Mouse (Mus musculus) T-helper 2 cell (primary cell): Measurements from ENCODE around the gene Cck.

ENCODE experiments used
- in situ Hi-C: fragments of 300-600 bp; cut with MboI, MseI; formaldehyde crosslinking; loops from one replicate; pipeline ENCODE4 v1.15.1; 2025; ENCODE audit warnings: high pct_unique_total_duplicates

Gene Cck

GRCm38 (mm10) chr9:121460527-121460926 lies 35.0 kb downstream of the Cck start:
- in situ Hi-C loops, result no loop called here

DNA sequence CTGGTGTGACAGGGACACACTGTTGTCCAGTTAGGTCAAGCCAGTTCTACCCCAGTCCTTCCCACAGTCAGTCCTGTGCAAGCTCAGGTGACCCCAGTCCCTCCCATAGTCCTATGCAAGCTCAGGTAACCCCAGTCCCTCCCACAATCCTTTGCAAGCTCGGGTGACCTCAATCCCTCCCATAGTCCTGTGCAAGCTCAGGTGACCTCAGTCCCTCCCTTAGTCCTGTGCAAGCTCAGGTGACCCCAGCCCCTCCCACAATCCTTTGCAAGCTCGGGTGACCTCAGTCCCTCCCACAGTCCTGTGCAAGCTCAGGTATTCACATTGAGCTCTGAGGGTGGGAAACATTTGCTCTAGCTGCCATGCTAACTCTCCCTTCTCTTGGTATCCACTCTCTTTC lies 35.5 kb downstream of the Cck start:
- in situ Hi-C loops, result loop anchor here (10.0 kb wide), 1 partner anchor 215 kb away; no protein-coding TSS in a partner anchor

DNA sequence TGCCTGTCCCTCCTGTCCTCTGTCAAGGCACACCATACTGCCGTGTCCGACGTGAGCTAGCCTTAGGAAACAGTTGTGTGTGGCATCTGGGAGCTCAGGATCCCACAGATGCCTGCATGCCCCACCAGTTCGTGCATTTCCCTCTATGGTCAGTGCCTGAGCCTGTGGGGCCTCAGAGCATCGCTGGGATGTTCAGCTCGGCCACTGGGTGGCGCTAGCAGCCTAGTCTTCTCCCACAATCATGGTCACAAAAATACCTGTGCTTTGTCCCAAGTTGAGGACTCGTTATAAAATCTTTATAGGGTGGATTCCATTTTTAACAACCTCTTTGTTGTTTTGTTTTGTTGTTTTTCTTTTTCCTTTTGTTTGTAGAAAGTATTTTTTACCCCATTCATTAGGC lies 37.0 kb downstream of the Cck start:
- in situ Hi-C loops, result loop anchor here (10.0 kb wide), 1 partner anchor 214 kb away; no protein-coding TSS in a partner anchor

GRCm38 (mm10) chr9:121456739-121457515 lies 38.6 kb downstream of the Cck start:
- in situ Hi-C loops, result loop anchor here (10.0 kb wide), 1 partner anchor 212 kb away; no protein-coding TSS in a partner anchor

DNA sequence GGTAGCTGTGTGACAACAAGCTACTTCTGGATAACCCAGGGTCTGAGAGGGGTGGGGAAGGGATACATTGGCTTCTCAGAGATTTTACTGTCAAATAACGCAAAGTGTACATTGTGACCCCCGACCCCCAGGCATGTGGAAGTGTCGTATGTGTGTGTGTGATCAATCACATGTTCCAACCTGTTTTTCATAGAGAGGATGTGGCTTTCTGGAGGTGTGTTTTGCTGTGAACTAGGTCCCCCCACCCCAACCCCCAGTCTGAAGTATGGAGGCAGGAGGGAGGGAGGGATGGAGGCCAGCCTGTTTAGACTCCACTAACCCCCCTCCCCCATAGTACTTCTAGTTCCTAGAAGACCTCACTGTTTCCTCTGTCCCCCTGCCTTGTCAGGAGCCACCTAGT lies 40.6 kb downstream of the Cck start:
- in situ Hi-C loops, result loop anchor here (10.0 kb wide), 1 partner anchor 210 kb away; no protein-coding TSS in a partner anchor

- in situ Hi-C loops, result loop anchor here (10.0 kb wide), 1 partner anchor 208 kb away; no protein-coding TSS in a partner anchor
These were observed 43.1 kb downstream of the Cck start for GRCm38 (mm10) chr9:121452342-121452942.

DNA sequence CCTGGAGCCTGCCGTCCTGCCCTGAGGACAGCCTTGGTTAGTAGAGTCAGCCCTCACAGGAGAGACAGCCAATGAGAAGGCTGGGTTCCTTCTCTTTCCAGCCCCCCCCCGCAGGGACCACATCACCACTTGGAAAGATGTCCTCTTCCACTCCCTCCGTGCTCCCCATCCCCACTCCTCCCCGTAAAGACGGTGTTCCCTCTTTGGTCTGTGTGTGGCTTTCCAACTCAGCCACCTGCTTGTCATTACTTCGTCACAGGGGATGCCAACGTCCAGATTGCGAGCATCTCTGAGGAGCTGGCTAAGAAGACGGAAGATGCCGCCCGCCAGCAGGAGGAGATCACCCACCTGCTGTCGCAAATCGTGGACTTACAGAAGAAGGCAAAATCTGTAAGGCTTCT lies 49.1 kb downstream of the Cck start:
- in situ Hi-C loops, result no loop called here

- in situ Hi-C loops, result no loop called here
These were observed 50.1 kb downstream of the Cck start for GRCm38 (mm10) chr9:121445364-121445763.

DNA sequence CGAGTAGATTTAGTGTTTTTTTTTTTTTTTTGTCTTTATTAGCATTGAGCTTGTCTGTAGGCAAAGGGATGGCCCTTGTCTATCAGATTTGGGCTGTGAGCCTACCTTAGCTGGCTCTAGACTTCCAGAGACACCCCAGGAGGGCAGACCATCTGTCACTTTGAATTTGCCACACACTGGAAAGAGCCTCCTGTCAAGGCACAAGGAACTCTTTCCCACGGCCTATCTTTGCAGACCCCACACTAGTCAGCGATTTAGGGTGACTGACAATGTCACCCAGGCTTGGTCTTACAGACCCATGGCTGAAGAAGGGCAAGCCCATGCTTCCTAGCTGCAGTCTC lies 51.2 kb downstream of the Cck start:
- in situ Hi-C loops, result no loop called here

DNA sequence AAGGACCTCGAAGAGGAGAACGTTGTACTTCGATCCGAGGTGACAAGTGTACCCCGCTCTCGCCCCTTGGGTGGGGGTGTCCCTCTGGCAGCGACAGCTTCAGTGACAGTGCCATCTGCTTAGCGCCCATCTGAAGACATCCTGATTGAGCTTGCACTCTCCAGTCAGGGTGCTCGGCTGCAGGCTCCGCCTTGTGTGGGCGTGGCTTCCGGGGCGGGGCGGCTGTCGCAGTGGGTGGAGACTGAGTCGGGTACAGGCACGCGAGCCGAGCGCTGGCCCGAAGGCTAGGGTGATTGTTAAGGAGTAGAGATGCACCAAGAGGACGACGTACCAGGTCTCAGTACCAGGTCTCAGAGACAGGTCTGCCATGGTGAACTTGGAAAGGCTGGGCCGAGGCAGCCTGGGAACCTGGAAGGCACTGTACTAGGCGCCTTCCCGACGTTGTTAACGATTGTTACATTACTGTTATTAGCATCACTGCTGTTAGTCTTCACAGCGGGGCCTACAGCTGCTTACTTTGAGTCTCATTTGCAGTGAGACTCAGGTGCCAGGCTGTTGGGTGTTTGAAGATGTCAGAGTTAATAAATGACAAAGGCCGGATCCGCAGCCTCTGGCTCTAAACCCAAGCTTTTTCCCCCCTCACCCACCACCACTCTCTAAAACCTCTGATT lies 51.7 kb downstream of the Cck start:
- in situ Hi-C loops, result no loop called here

GRCm38 (mm10) chr9:121442145-121442544 lies 53.3 kb downstream of the Cck start:
- in situ Hi-C loops, result no loop called here
